Mouse (Mus musculus): ENCODE measurements around the gene Ppp3ca.

DNA sequence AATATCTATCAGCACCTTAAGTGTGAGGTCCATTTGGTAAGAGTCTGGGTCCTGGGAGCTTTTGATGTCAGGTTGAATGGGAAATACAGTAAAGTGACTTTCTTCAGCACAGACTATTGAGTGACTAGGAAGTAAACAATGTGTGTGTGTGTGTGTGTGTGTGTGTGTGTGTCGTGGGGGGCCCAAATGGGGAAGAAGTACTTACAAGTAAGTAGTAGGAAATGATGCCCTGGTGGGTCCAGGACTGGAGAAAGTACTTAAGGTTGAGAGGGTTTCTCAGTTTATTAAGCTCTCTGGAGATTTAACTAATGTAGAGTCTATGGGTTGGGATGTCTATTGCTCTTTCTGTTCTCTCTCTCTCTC is 92.0 kb downstream of the Ppp3ca start:
- TF ChIP-seq CTCF (IDR thresholded peaks at IDR 0.05; ENCODE audit: control insufficient read depth, insufficient read depth, insufficient read length) = no peak
- TF ChIP-seq MYOD1 (IDR thresholded peaks at IDR 0.05; ENCODE audit: control insufficient read depth, insufficient read length, low read depth) = no peak
- TF ChIP-seq USF1 (IDR thresholded peaks at IDR 0.05; ENCODE audit: low read depth) = no peak
- TF ChIP-seq CEBPB (IDR thresholded peaks at IDR 0.05; ENCODE audit: low read depth) = no peak
